In genomic region chr12:79070736-79071333, GRCm38 (mm10) we compare ENCODE assay signal across 31 mouse cellular contexts. TPM values are rescaled to one million over a fixed set of nuclear protein-coding genes. Genes with fewer than 3 reads are reported as not detected.
DNase-seq lines count a peak whose midpoint lies in the region; ATAC-seq and TF ChIP-seq lines count a peak whose summit lies in the region.
"Had no signal": no experiment of that assay in that cellular context is flagged by ENCODE, and none has a peak within 500 bp of the region (broad histone marks: within the 10 kb centered on the region; RNA-seq: fewer than 3 reads in every experiment).

No protein-coding gene starts in this region.

- dilution Hi-C loops in CH12.LX (cut with MboI; ENCODE audit: extremely low pct_ligation_motif_present, extremely low pct_unique_long_range_greater_than_20kb, low sequenced_read_pairs) = no loop called here

- no peaks in the 10 kb centered on the region for H3K9me3 ChIP-seq in kidney, embryonic 15.5 days (replicated peaks)
- H3K9me3 ChIP-seq in CH12.LX (replicated peaks; ENCODE audit: low read length) = no peaks in the 10 kb centered on the region
- H3K9me3 ChIP-seq: G1E; heart, embryonic 15.5 days; hindbrain, embryonic 12.5 days; intestine, embryonic 15.5 days had no signal

- H3K36me3 ChIP-seq in kidney, embryonic 15.5 days = peaks cover 68% of the 10 kb centered on the region
- H3K36me3 ChIP-seq in CH12.LX (replicated peaks in 1 of 2; ENCODE audit: control insufficient read depth in 1 of 2, insufficient read depth in 1 of 2, low read length in 1 of 2) = peaks cover 32 to 74% of the 10 kb centered on the region in 2 experiments
- no peaks in the 10 kb centered on the region; the same call in 1 of the 2 replicates for H3K36me3 ChIP-seq in thymus, adult 2 months (ENCODE audit: control insufficient read depth, insufficient read depth, low read length)

- no peaks in the 10 kb centered on the region for H3K27me3 ChIP-seq in kidney, embryonic 15.5 days
- H3K27me3 ChIP-seq in CH12.LX (replicated peaks) = no peaks in the 10 kb centered on the region
- no peaks in the 10 kb centered on the region for H3K27me3 ChIP-seq in thymus, adult 2 months (ENCODE audit: control insufficient read depth, insufficient read depth, low read length)
- H3K27me3 ChIP-seq: hindbrain, embryonic 12.5 days; intestine, embryonic 15.5 days; Patski had no signal

- no peak overlapping the region for H3K4me3 ChIP-seq in kidney, embryonic 15.5 days (replicated peaks)
- H3K4me3 ChIP-seq in CH12.LX (replicated peaks in 1 of 3; ENCODE audit: low read depth in 2 of 3, low read length in 2 of 3, poor library complexity in 1 of 3) = no peak overlapping the region
- no peak overlapping the region for H3K4me3 ChIP-seq in thymus, adult 2 months (ENCODE audit: control insufficient read depth, insufficient read depth, low read length)
- H3K4me3 ChIP-seq: erythroblast, embryonic 14.5 days; heart, embryonic 15.5 days; hindbrain, embryonic 12.5 days; intestine, embryonic 15.5 days had no signal

- in situ Hi-C loops in CH12.LX (cut with MboI; ENCODE audit: low pct_ligation_motif_present, low pct_unique_long_range_greater_than_20kb, low sequenced_read_pairs) = no loop called here

- no peak for TF ChIP-seq CTCF in CH12.LX (conservative IDR thresholded peaks at IDR 0.05 in 1 of 2, IDR thresholded peaks at IDR 0.05 in 1 of 2; ENCODE audit: low read depth in 2 of 2, low read length in 2 of 2)
- no peak for TF ChIP-seq CTCF in thymus, adult 2 months (IDR thresholded peaks at IDR 0.05; ENCODE audit: borderline replicate concordance, control insufficient read depth, extremely low read depth, insufficient read depth, low read length, poor library complexity)

- no peak for DNase-seq in kidney, postnatal 4 days
- no peak for DNase-seq in CH12.LX (ENCODE audit: extremely low read depth)
- DNase-seq in thymus, adult 2 months = peak; percentile 54
- peak; percentile 47 to 68 for DNase-seq in thymus, postnatal 36 days
- DNase-seq in cerebellum, postnatal 14 days = no peak
- DNase-seq in testis, postnatal 14 days (ENCODE audit: low spot score) = no peak
- DNase-seq: adrenal gland, postnatal 14 days; cerebellum, adult 11-12 months; cerebellum, adult 9-11 months; forebrain, postnatal 0 days; gastrocnemius, postnatal 10 days; kidney, adult 2 months; kidney, postnatal 10 days; left cerebral cortex, postnatal 4 days; liver; lung, adult 2 months; lung, postnatal 10 days; midbrain, embryonic 14.5 days had no signal

- H3K4me1 ChIP-seq in kidney, embryonic 15.5 days = 0 out of 2 replicates have a peak, but pooled peaks cover 3% of the 10 kb centered on the region
- no peaks in the 10 kb centered on the region for H3K4me1 ChIP-seq in CH12.LX (ENCODE audit: control insufficient read depth in 1 of 2, insufficient read depth in 2 of 2)
- H3K4me1 ChIP-seq in thymus, adult 2 months (replicated peaks; ENCODE audit: control insufficient read depth, insufficient read depth, low read length) = peaks cover 7% of the 10 kb centered on the region; the same call in 1 of the 2 replicates
- H3K4me1 ChIP-seq: heart, embryonic 15.5 days; hindbrain, embryonic 12.5 days had no signal

- TF ChIP-seq POLR2A in CH12.LX (IDR thresholded peaks at IDR 0.05; ENCODE audit: low read depth, low read length) = no peak
- no peak for TF ChIP-seq POLR2A in thymus, adult 2 months (IDR thresholded peaks at IDR 0.05; ENCODE audit: control insufficient read depth, extremely low read depth, insufficient read depth, low read length, poor library complexity)

- no peaks in the 10 kb centered on the region for H3K79me2 ChIP-seq in CH12.LX (replicated peaks; ENCODE audit: control insufficient read depth, extremely low read depth, insufficient read depth, poor library complexity, severe bottlenecking)

- no peak for TF ChIP-seq RAD21 in CH12.LX (IDR thresholded peaks at IDR 0.05; ENCODE audit: low read depth, low read length)

- no peak overlapping the region for H3K9ac ChIP-seq in kidney, embryonic 15.5 days
- no peak overlapping the region for H3K9ac ChIP-seq in CH12.LX (ENCODE audit: insufficient read depth, low read depth)
- H3K9ac ChIP-seq: forebrain, postnatal 0 days; heart, embryonic 15.5 days; hindbrain, embryonic 12.5 days; intestine, embryonic 15.5 days; liver, embryonic 14.5 days had no signal

- H3K4me2 ChIP-seq in kidney, embryonic 15.5 days = no peak overlapping the region
- H3K4me2 ChIP-seq in CH12.LX (ENCODE audit: insufficient read depth, low read depth, poor library complexity, severe bottlenecking) = no peak overlapping the region
- H3K4me2 ChIP-seq: heart, embryonic 15.5 days; hindbrain, embryonic 12.5 days; intestine, embryonic 15.5 days had no signal

- ATAC-seq in kidney, embryonic 15.5 days (replicated peaks; ENCODE audit: low FRiP score) = no peak
- ATAC-seq: forebrain, postnatal 0 days; hindbrain, postnatal 0 days; intestine, embryonic 15.5 days; Patski had no signal

- no peak for TF ChIP-seq EP300 in CH12.LX (IDR thresholded peaks at IDR 0.05; ENCODE audit: low read length)

- peak overlapping the region; percentile 89 for H3K27ac ChIP-seq in kidney, embryonic 15.5 days
- no peak overlapping the region for H3K27ac ChIP-seq in CH12.LX (ENCODE audit: insufficient read depth, low read depth)
- H3K27ac ChIP-seq in thymus, adult 2 months (ENCODE audit: control insufficient read depth, insufficient read depth, low read length) = no peak overlapping the region
- H3K27ac ChIP-seq: heart, embryonic 15.5 days; hindbrain, embryonic 12.5 days; hindbrain, postnatal 0 days; intestine, embryonic 15.5 days; liver, embryonic 14.5 days; macrophage; stomach, postnatal 0 days had no signal

- 80% methylated on average over 9 of the region's 9 CpGs for WGBS in kidney, embryonic 15.5 days
- WGBS in thymus, adult 2 months = 84% methylated on average over 9 of the region's 9 CpGs

TF ChIP-seq in CH12.LX, 34 proteins besides CTCF, POLR2A, EP300 and RAD21:
- TF ChIP-seq ZKSCAN1 (IDR thresholded peaks at IDR 0.05; ENCODE audit: borderline replicate concordance, low read depth, low read length) (peak; percentile 74), NELFE (IDR thresholded peaks at IDR 0.05; ENCODE audit: low read depth, low read length) (no peak)

RNA-seq across cellular contexts. Expression of gene Pigh, which starts 18.6 kb away (rescaled TPM):
- polyA plus RNA-seq in kidney, embryonic 15.5 days (2015; fragmentation: Nextera tagmentation; extraction: Ambion mirVana) = 31.7 and 36.2 TPM in 2 replicates
- total RNA-seq in CH12.LX (2012; rRNA removed) (12.8 and 13.0 TPM in 2 replicates), CH12.LX (2014; rRNA removed) (17.8 and 18.2 TPM in 2 replicates)
- 8.3 and 9.3 TPM in 2 replicates for polyA plus RNA-seq in CH12.LX (2012; ENCODE audit: insufficient read length, low read depth)
- 21.3 and 23.6 TPM in 2 replicates for polyA plus RNA-seq in thymus, adult 2 months (2012; rRNA removed)
- polyA plus RNA-seq: erythroblast, embryonic 14.5 days had no signal

RNA-seq across cellular contexts. Expression of gene Plekhh1, which starts 41.9 kb away (rescaled TPM):
- 6.3 and 7.0 TPM in 2 replicates for polyA plus RNA-seq in kidney, embryonic 15.5 days (2015; fragmentation: Nextera tagmentation; extraction: Ambion mirVana)
- total RNA-seq in CH12.LX (2012; rRNA removed) (0.92 and 1.9 TPM in 2 replicates), CH12.LX (2014; rRNA removed) (0.27 and 0.31 TPM in 2 replicates)
- 0.69 and 0.75 TPM in 2 replicates for polyA plus RNA-seq in CH12.LX (2012; ENCODE audit: insufficient read length, low read depth)
- 0.96 and 1.1 TPM in 2 replicates for polyA plus RNA-seq in thymus, adult 2 months (2012; rRNA removed)
- total RNA-seq: megakaryocyte-erythroid progenitor cell, adult 5-6 weeks had no signal
- polyA plus RNA-seq: erythroblast, embryonic 14.5 days had no signal

RNA-seq across cellular contexts. Expression of gene Arg2, which starts 59.7 kb away (rescaled TPM):
- 13.2 and 14.6 TPM in 2 replicates for polyA plus RNA-seq in kidney, embryonic 15.5 days (2015; fragmentation: Nextera tagmentation; extraction: Ambion mirVana)
- total RNA-seq in CH12.LX (2012; rRNA removed) (not detected in 2 replicates), CH12.LX (2014; rRNA removed) (not detected in 2 replicates)
- polyA plus RNA-seq in CH12.LX (2012; ENCODE audit: insufficient read length, low read depth) = not detected in 2 replicates
- polyA plus RNA-seq in thymus, adult 2 months (2012; rRNA removed) = 3.2 and 5.1 TPM in 2 replicates
- total RNA-seq: adrenal gland, postnatal 14 days; gastrocnemius, postnatal 10 days; heart, postnatal 25 days; megakaryocyte-erythroid progenitor cell, adult 5-6 weeks had no signal
- polyA plus RNA-seq: erythroblast, embryonic 14.5 days; G1E; liver, embryonic 14.5 days had no signal

Comparison
In these comparisons a context has a peak if more than half of its experiments do, and no peak if none do; other contexts are left out.
1. DNase-seq: peak in thymus, adult 2 months (single experiment) and thymus, postnatal 36 days (2 of 2); none in kidney, postnatal 4 days (0 of 2), CH12.LX (single experiment), cerebellum, postnatal 14 days (0 of 2) and testis, postnatal 14 days (single experiment).